In the genomic region with DNA sequence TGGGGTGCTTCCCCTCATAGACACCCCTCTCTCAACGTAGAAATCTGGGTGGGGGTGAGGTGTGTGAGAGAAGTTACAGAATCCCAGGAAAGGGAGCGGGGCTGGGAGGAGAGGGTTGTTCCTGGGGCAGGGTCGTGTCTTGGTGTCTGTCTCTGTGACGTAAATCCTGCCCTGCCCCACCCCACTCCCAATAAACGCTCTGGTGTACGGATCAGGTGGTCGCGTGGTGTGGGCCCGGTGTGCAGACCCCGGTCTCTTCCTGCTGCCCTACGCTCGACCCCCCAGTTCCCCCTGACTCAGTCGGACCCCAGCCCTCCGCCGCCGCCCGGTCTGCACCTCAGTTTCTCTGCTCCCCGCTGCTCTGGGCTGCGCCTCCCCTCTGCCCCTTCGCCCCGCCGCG, we compare ENCODE assay signal across 8 mouse cellular contexts. TPM values are rescaled to one million over a fixed set of nuclear protein-coding genes. Genes with fewer than 3 reads are reported as not detected.
DNase-seq lines count a peak whose midpoint lies in the region; ATAC-seq lines count a peak whose summit lies in the region.
"Had no signal": no experiment of that assay in that cellular context is flagged by ENCODE, and none has a peak within 500 bp of the region (broad histone marks: within the 10 kb centered on the region; RNA-seq: fewer than 3 reads in every experiment).

No protein-coding gene starts in this region.

- no peak for ATAC-seq in kidney, embryonic 16.5 days (ENCODE audit: low FRiP score, low TSS enrichment)
- no peak for ATAC-seq in hindbrain, embryonic 16.5 days
- ATAC-seq in neural tube, embryonic 13.5 days (ENCODE audit: low read depth): no peak
- ATAC-seq: liver, embryonic 12.5 days had no signal

- H3K9ac ChIP-seq in kidney, embryonic 16.5 days (replicated peaks; ENCODE audit: low read length): no peak overlapping the region
- H3K9ac ChIP-seq in hindbrain, embryonic 16.5 days (ENCODE audit: low read depth, low read length): no peak overlapping the region
- no peak overlapping the region for H3K9ac ChIP-seq in neural tube, embryonic 13.5 days
- H3K9ac ChIP-seq: liver, embryonic 12.5 days had no signal

- peaks cover 14% of the 10 kb centered on the region; the same call in 1 of the 2 replicates for H3K4me1 ChIP-seq in kidney, embryonic 16.5 days (ENCODE audit: insufficient read depth, low read length)
- H3K4me1 ChIP-seq in forebrain, embryonic 10.5 days: peaks cover 34% of the 10 kb centered on the region
- peaks cover 7% of the 10 kb centered on the region; the same call in 1 of the 2 replicates for H3K4me1 ChIP-seq in hindbrain, embryonic 16.5 days (ENCODE audit: control insufficient read depth, insufficient read depth, low read depth, low read length)
- H3K4me1 ChIP-seq in neural tube, embryonic 13.5 days (replicated peaks): peaks cover 15% of the 10 kb centered on the region

- H3K27ac ChIP-seq in kidney, embryonic 16.5 days (ENCODE audit: low read length): no peak overlapping the region
- H3K27ac ChIP-seq in forebrain, embryonic 10.5 days: no peak overlapping the region
- no peak overlapping the region for H3K27ac ChIP-seq in hindbrain, embryonic 16.5 days (ENCODE audit: low read depth, low read length)
- no peak overlapping the region for H3K27ac ChIP-seq in neural tube, embryonic 13.5 days (replicated peaks)
- H3K27ac ChIP-seq: liver, embryonic 12.5 days had no signal

- peak overlapping the region; percentile 41 for H3K4me2 ChIP-seq in kidney, embryonic 16.5 days (replicated peaks; ENCODE audit: low read depth, low read length)
- H3K4me2 ChIP-seq in hindbrain, embryonic 16.5 days (ENCODE audit: low read length): peak overlapping the region; percentile 47
- peak overlapping the region; percentile 35 for H3K4me2 ChIP-seq in neural tube, embryonic 13.5 days
- H3K4me2 ChIP-seq: liver, embryonic 12.5 days had no signal

- H3K27me3 ChIP-seq in kidney, embryonic 16.5 days (ENCODE audit: insufficient read depth, low read length): peaks cover 82% of the 10 kb centered on the region
- peaks cover 98% of the 10 kb centered on the region for H3K27me3 ChIP-seq in forebrain, embryonic 10.5 days (ENCODE audit: poor library complexity, severe bottlenecking)
- H3K27me3 ChIP-seq in hindbrain, embryonic 16.5 days (replicated peaks; ENCODE audit: control insufficient read depth, insufficient read depth, low read length): peaks cover 71% of the 10 kb centered on the region
- H3K27me3 ChIP-seq in neural tube, embryonic 13.5 days: peaks cover 96% of the 10 kb centered on the region

- under 1% methylated on average over 23 of the region's 23 CpGs for WGBS in kidney, embryonic 16.5 days
- WGBS in forebrain, embryonic 10.5 days: under 1% methylated on average over 23 of the region's 23 CpGs
- 2% methylated on average over 23 of the region's 23 CpGs for WGBS in hindbrain, embryonic 16.5 days
- WGBS in neural tube, embryonic 13.5 days: 1% methylated on average over 23 of the region's 23 CpGs

- H3K36me3 ChIP-seq in kidney, embryonic 16.5 days (ENCODE audit: insufficient read depth, low read length): no peaks in the 10 kb centered on the region
- H3K36me3 ChIP-seq in forebrain, embryonic 10.5 days (replicated peaks): no peaks in the 10 kb centered on the region
- H3K36me3 ChIP-seq in hindbrain, embryonic 16.5 days (ENCODE audit: control insufficient read depth, insufficient read depth, low read length): no peaks in the 10 kb centered on the region
- H3K36me3 ChIP-seq in neural tube, embryonic 13.5 days: no peaks in the 10 kb centered on the region
- H3K36me3 ChIP-seq: liver, embryonic 12.5 days had no signal

- H3K4me3 ChIP-seq in kidney, embryonic 16.5 days (ENCODE audit: low read length): peak overlapping the region; percentile 28
- H3K4me3 ChIP-seq in forebrain, embryonic 10.5 days: peak overlapping the region; percentile 40
- H3K4me3 ChIP-seq in hindbrain, embryonic 16.5 days (ENCODE audit: low read length): peak overlapping the region; percentile 26; the same call in 1 of the 2 replicates
- H3K4me3 ChIP-seq in neural tube, embryonic 13.5 days: peak overlapping the region; percentile 14
- H3K4me3 ChIP-seq: liver, embryonic 12.5 days had no signal

- H3K9me3 ChIP-seq in kidney, embryonic 16.5 days (ENCODE audit: low read length): no peaks in the 10 kb centered on the region
- H3K9me3 ChIP-seq in forebrain, embryonic 10.5 days: peaks cover 11% of the 10 kb centered on the region; the same call in 1 of the 2 replicates
- H3K9me3 ChIP-seq in hindbrain, embryonic 16.5 days (ENCODE audit: control insufficient read depth, low read length): no peaks in the 10 kb centered on the region
- no peaks in the 10 kb centered on the region for H3K9me3 ChIP-seq in neural tube, embryonic 13.5 days

- DNase-seq in kidney, adult 18-20 months: no peak
- no peak for DNase-seq in forebrain, embryonic 10.5 days (ENCODE audit: extremely low spot score, low spot score)
- no peak for DNase-seq in spleen, postnatal 10 days (ENCODE audit: low spot score in 2 of 2)
- DNase-seq in B cell, adult 2 months: no peak

RNA-seq across cellular contexts. Expression of gene Gfy, which starts 3.4 kb away (rescaled TPM):
- not detected in 2 replicates for polyA plus RNA-seq in kidney, embryonic 16.5 days (2015; fragmentation: Nextera tagmentation; extraction: Ambion mirVana)
- 0.15 TPM in 1 of 2 replicates, not detected in the other for polyA plus RNA-seq in forebrain, embryonic 10.5 days (2016; fragmentation: Nextera tagmentation; extraction: Ambion mirVana)
- not detected in 2 replicates for polyA plus RNA-seq in hindbrain, embryonic 16.5 days (2015; fragmentation: Nextera tagmentation; extraction: Ambion mirVana)
- polyA plus RNA-seq in neural tube, embryonic 13.5 days (2015; fragmentation: Nextera tagmentation; extraction: Ambion mirVana): not detected in 2 replicates
- polyA plus RNA-seq: liver, embryonic 12.5 days had no signal

RNA-seq across cellular contexts. Expression of gene Pth2, which starts 4.9 kb away (rescaled TPM):
- not detected in 2 replicates for polyA plus RNA-seq in kidney, embryonic 16.5 days (2015; fragmentation: Nextera tagmentation; extraction: Ambion mirVana)
- polyA plus RNA-seq in forebrain, embryonic 10.5 days (2016; fragmentation: Nextera tagmentation; extraction: Ambion mirVana): 0.33 TPM in 1 of 2 replicates, not detected in the other
- 0.75 and 1.4 TPM in 2 replicates for polyA plus RNA-seq in hindbrain, embryonic 16.5 days (2015; fragmentation: Nextera tagmentation; extraction: Ambion mirVana)
- polyA plus RNA-seq in neural tube, embryonic 13.5 days (2015; fragmentation: Nextera tagmentation; extraction: Ambion mirVana): not detected in 2 replicates
- polyA plus RNA-seq: liver, embryonic 12.5 days had no signal

RNA-seq across cellular contexts. Expression of gene Slc17a7, which starts 12.2 kb away (rescaled TPM):
- 0.19 and 0.42 TPM in 2 replicates for polyA plus RNA-seq in kidney, embryonic 16.5 days (2015; fragmentation: Nextera tagmentation; extraction: Ambion mirVana)
- 0.95 and 1.2 TPM in 2 replicates for polyA plus RNA-seq in forebrain, embryonic 10.5 days (2016; fragmentation: Nextera tagmentation; extraction: Ambion mirVana)
- 1.1 and 1.5 TPM in 2 replicates for polyA plus RNA-seq in hindbrain, embryonic 16.5 days (2015; fragmentation: Nextera tagmentation; extraction: Ambion mirVana)
- polyA plus RNA-seq in neural tube, embryonic 13.5 days (2015; fragmentation: Nextera tagmentation; extraction: Ambion mirVana): 0.78 and 0.83 TPM in 2 replicates
- polyA plus RNA-seq: liver, embryonic 12.5 days had no signal

RNA-seq across cellular contexts. Expression of gene Aldh16a1, which starts 21.5 kb away (rescaled TPM):
- polyA plus RNA-seq in kidney, embryonic 16.5 days (2015; fragmentation: Nextera tagmentation; extraction: Ambion mirVana): 81.2 and 88.6 TPM in 2 replicates
- polyA plus RNA-seq in forebrain, embryonic 10.5 days (2016; fragmentation: Nextera tagmentation; extraction: Ambion mirVana): 53.0 and 55.1 TPM in 2 replicates
- 18.8 and 22.9 TPM in 2 replicates for polyA plus RNA-seq in hindbrain, embryonic 16.5 days (2015; fragmentation: Nextera tagmentation; extraction: Ambion mirVana)
- 19.0 and 19.6 TPM in 2 replicates for polyA plus RNA-seq in neural tube, embryonic 13.5 days (2015; fragmentation: Nextera tagmentation; extraction: Ambion mirVana)

RNA-seq across cellular contexts. Expression of gene Pih1d1, which starts 21.8 kb away (rescaled TPM):
- polyA plus RNA-seq in kidney, embryonic 16.5 days (2015; fragmentation: Nextera tagmentation; extraction: Ambion mirVana): 109 and 112 TPM in 2 replicates
- 98.5 and 99.6 TPM in 2 replicates for polyA plus RNA-seq in forebrain, embryonic 10.5 days (2016; fragmentation: Nextera tagmentation; extraction: Ambion mirVana)
- 94.5 and 97.6 TPM in 2 replicates for polyA plus RNA-seq in hindbrain, embryonic 16.5 days (2015; fragmentation: Nextera tagmentation; extraction: Ambion mirVana)
- polyA plus RNA-seq in neural tube, embryonic 13.5 days (2015; fragmentation: Nextera tagmentation; extraction: Ambion mirVana): 79.9 and 91.9 TPM in 2 replicates
